Mouse (Mus musculus): ENCODE measurements around the gene Hsdl1. TPM values are rescaled to one million over a fixed set of nuclear protein-coding genes. Genes with fewer than 3 reads are reported as not detected.
A peak's percentile ranks its signal among the peaks of the same experiment; 100 is the strongest.

Gene Hsdl1
- polyA plus RNA-seq, 1 experiment = 29.9 TPM

GRCm38 (mm10) chr8:119545791-119546190 is 29.2 kb downstream of the Hsdl1 start:
- 84% methylated on average over 6 of the region's 6 CpGs for WGBS
- no peaks in the 10 kb centered on the region; the same call in 1 of the 2 replicates for H3K4me1 ChIP-seq (ENCODE audit: control insufficient read depth, insufficient read depth, insufficient read length)
- H3K27me3 ChIP-seq (ENCODE audit: control insufficient read depth, insufficient read depth, low read length) = no peaks in the 10 kb centered on the region
- peaks cover 31% of the 10 kb centered on the region for H3K36me3 ChIP-seq (ENCODE audit: control insufficient read depth, insufficient read depth, low read length)
- no peak for DNase-seq (ENCODE audit: low read depth in 1 of 2, low spot score in 2 of 2)
- peak overlapping the region; percentile 28; the same call in 1 of the 2 replicates for H3K27ac ChIP-seq (ENCODE audit: insufficient read depth, low read length)
- no peak overlapping the region for H3K4me3 ChIP-seq (ENCODE audit: extremely low read depth, insufficient read depth, insufficient read length)
- no peak for TF ChIP-seq CTCF (IDR thresholded peaks at IDR 0.05; ENCODE audit: extremely low read depth, insufficient read depth, insufficient read length, insufficient replicate concordance)
- TF ChIP-seq POLR2A (IDR thresholded peaks at IDR 0.05; ENCODE audit: low read depth, low read length) = no peak

- Histone ChIP-seq H3K4me3 (ENCODE audit: extremely low read depth, insufficient read depth, insufficient read length) (no peak overlapping the region), H3K36me3 (ENCODE audit: control insufficient read depth, insufficient read depth, low read length) (peaks cover 34% of the 10 kb centered on the region), H3K27ac (ENCODE audit: insufficient read depth, low read length) (0 out of 2 replicates have a peak overlapping the region, but pooled peaks have one; percentile 28), H3K27me3 (ENCODE audit: control insufficient read depth, insufficient read depth, low read length) (no peaks in the 10 kb centered on the region), H3K4me1 (ENCODE audit: control insufficient read depth, insufficient read depth, insufficient read length) (no peaks in the 10 kb centered on the region)
- WGBS = 70% methylated on average over 6 of the region's 6 CpGs
- no peak for DNase-seq (ENCODE audit: low read depth in 1 of 2, low spot score in 2 of 2)
- TF ChIP-seq POLR2A (IDR thresholded peaks at IDR 0.05; ENCODE audit: low read depth, low read length) (no peak), CTCF (IDR thresholded peaks at IDR 0.05; ENCODE audit: extremely low read depth, insufficient read depth, insufficient read length, insufficient replicate concordance) (no peak)
Measured at GRCm38 (mm10) chr8:119545180-119545579, 29.8 kb downstream of the Hsdl1 start.

- Histone ChIP-seq H3K4me1 (ENCODE audit: control insufficient read depth, insufficient read depth, insufficient read length) (no peaks in the 10 kb centered on the region), H3K4me3 (ENCODE audit: extremely low read depth, insufficient read depth, insufficient read length) (no peak overlapping the region), H3K36me3 (ENCODE audit: control insufficient read depth, insufficient read depth, low read length) (peaks cover 38% of the 10 kb centered on the region), H3K27ac (ENCODE audit: insufficient read depth, low read length) (no peak overlapping the region), H3K27me3 (ENCODE audit: control insufficient read depth, insufficient read depth, low read length) (no peaks in the 10 kb centered on the region)
- TF ChIP-seq POLR2A (IDR thresholded peaks at IDR 0.05; ENCODE audit: low read depth, low read length) = no peak
- no peak for TF ChIP-seq CTCF (IDR thresholded peaks at IDR 0.05; ENCODE audit: extremely low read depth, insufficient read depth, insufficient read length, insufficient replicate concordance)
- no peak for DNase-seq (ENCODE audit: low read depth in 1 of 2, low spot score in 2 of 2)
- WGBS = 87% methylated on average over 3 of the region's 3 CpGs
Measured at GRCm38 (mm10) chr8:119544606-119545005, 30.4 kb downstream of the Hsdl1 start.

- Histone ChIP-seq H3K36me3 (ENCODE audit: control insufficient read depth, insufficient read depth, low read length) (peaks cover 60% of the 10 kb centered on the region), H3K4me1 (ENCODE audit: control insufficient read depth, insufficient read depth, insufficient read length) (no peaks in the 10 kb centered on the region), H3K27me3 (ENCODE audit: control insufficient read depth, insufficient read depth, low read length) (no peaks in the 10 kb centered on the region), H3K27ac (ENCODE audit: insufficient read depth, low read length) (no peak overlapping the region), H3K4me3 (ENCODE audit: extremely low read depth, insufficient read depth, insufficient read length) (no peak overlapping the region)
- DNase-seq (ENCODE audit: low read depth in 1 of 2, low spot score in 2 of 2) = no peak
- TF ChIP-seq CTCF (IDR thresholded peaks at IDR 0.05; ENCODE audit: extremely low read depth, insufficient read depth, insufficient read length, insufficient replicate concordance) = no peak
- no peak for TF ChIP-seq POLR2A (IDR thresholded peaks at IDR 0.05; ENCODE audit: low read depth, low read length)
- 90% methylated on average over 9 of the region's 9 CpGs for WGBS
Measured at GRCm38 (mm10) chr8:119531973-119532372, 43.0 kb downstream of the Hsdl1 start.

- H3K27ac ChIP-seq (ENCODE audit: insufficient read depth, low read length) = no peak overlapping the region
- 91% methylated on average over 3 of the region's 3 CpGs for WGBS
- no peak for DNase-seq (ENCODE audit: low read depth in 1 of 2, low spot score in 2 of 2)
- H3K4me1 ChIP-seq (ENCODE audit: control insufficient read depth, insufficient read depth, insufficient read length) = no peaks in the 10 kb centered on the region
- peaks cover 56% of the 10 kb centered on the region for H3K36me3 ChIP-seq (ENCODE audit: control insufficient read depth, insufficient read depth, low read length)
- TF ChIP-seq POLR2A (IDR thresholded peaks at IDR 0.05; ENCODE audit: low read depth, low read length) = no peak
- TF ChIP-seq CTCF (IDR thresholded peaks at IDR 0.05; ENCODE audit: extremely low read depth, insufficient read depth, insufficient read length, insufficient replicate concordance) = no peak
- no peaks in the 10 kb centered on the region for H3K27me3 ChIP-seq (ENCODE audit: control insufficient read depth, insufficient read depth, low read length)
- no peak overlapping the region for H3K4me3 ChIP-seq (ENCODE audit: extremely low read depth, insufficient read depth, insufficient read length)
Measured at GRCm38 (mm10) chr8:119531397-119531796, 43.6 kb downstream of the Hsdl1 start.

- Histone ChIP-seq H3K27me3 (ENCODE audit: control insufficient read depth, insufficient read depth, low read length) (no peaks in the 10 kb centered on the region), H3K36me3 (ENCODE audit: control insufficient read depth, insufficient read depth, low read length) (peaks cover 55% of the 10 kb centered on the region), H3K27ac (ENCODE audit: insufficient read depth, low read length) (no peak overlapping the region), H3K4me3 (ENCODE audit: extremely low read depth, insufficient read depth, insufficient read length) (no peak overlapping the region), H3K4me1 (ENCODE audit: control insufficient read depth, insufficient read depth, insufficient read length) (no peaks in the 10 kb centered on the region)
- 90% methylated on average over 6 of the region's 6 CpGs for WGBS
- TF ChIP-seq POLR2A (IDR thresholded peaks at IDR 0.05; ENCODE audit: low read depth, low read length) = no peak
- TF ChIP-seq CTCF (IDR thresholded peaks at IDR 0.05; ENCODE audit: extremely low read depth, insufficient read depth, insufficient read length, insufficient replicate concordance) = no peak
- no peak for DNase-seq (ENCODE audit: low read depth in 1 of 2, low spot score in 2 of 2)
Measured at GRCm38 (mm10) chr8:119530937-119531336, 44.0 kb downstream of the Hsdl1 start.

- DNase-seq (ENCODE audit: low read depth in 1 of 2, low spot score in 2 of 2) = no peak
- no peak for TF ChIP-seq CTCF (IDR thresholded peaks at IDR 0.05; ENCODE audit: extremely low read depth, insufficient read depth, insufficient read length, insufficient replicate concordance)
- Histone ChIP-seq H3K27me3 (ENCODE audit: control insufficient read depth, insufficient read depth, low read length) (no peaks in the 10 kb centered on the region), H3K4me3 (ENCODE audit: extremely low read depth, insufficient read depth, insufficient read length) (no peak overlapping the region), H3K27ac (ENCODE audit: insufficient read depth, low read length) (no peak overlapping the region), H3K4me1 (ENCODE audit: control insufficient read depth, insufficient read depth, insufficient read length) (no peaks in the 10 kb centered on the region), H3K36me3 (ENCODE audit: control insufficient read depth, insufficient read depth, low read length) (peaks cover 55% of the 10 kb centered on the region)
- 96% methylated on average over 7 of the region's 7 CpGs for WGBS
Measured at GRCm38 (mm10) chr8:119528762-119529161, 46.2 kb downstream of the Hsdl1 start.
